ENCODE assay signal across 11 mouse cellular contexts in the genomic region with DNA sequence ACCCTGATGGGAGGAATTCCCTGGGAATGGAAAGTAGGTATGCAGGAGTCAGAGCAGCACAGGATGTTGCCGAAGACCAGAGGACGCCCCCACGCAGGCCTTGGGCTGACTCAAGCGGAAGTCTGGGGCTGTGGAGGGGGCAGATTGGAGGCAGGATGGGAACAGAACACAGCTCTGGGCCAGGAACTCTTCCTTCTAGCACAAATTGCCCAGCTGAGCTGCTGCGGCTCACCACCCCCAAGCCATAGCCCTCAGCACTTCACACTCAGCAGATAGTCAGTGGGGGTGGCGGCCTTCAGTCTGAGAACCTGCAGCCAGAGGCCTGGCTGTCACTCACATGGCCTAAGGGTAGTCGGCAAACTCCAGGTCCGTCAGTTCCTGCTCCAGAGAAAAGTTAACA. TPM values are rescaled to one million over a fixed set of nuclear protein-coding genes. Genes with fewer than 3 reads are reported as not detected.
DNase-seq lines count a peak whose midpoint lies in the region; ATAC-seq lines count a peak whose summit lies in the region.
"Had no signal": no experiment of that assay in that cellular context is flagged by ENCODE, and none has a peak within 500 bp of the region (broad histone marks: within the 10 kb centered on the region; RNA-seq: fewer than 3 reads in every experiment).

No protein-coding gene starts in this region.

- H3K4me3 ChIP-seq in hindbrain, embryonic 10.5 days, result no peak overlapping the region
- no peak overlapping the region for H3K4me3 ChIP-seq in hindbrain, embryonic 11.5 days (ENCODE audit: low read depth, low read length)

- ATAC-seq in hindbrain, embryonic 11.5 days (ENCODE audit: low FRiP score), result no peak
- no peak for ATAC-seq in monocyte, adult 5-6 weeks (replicated peaks; ENCODE audit: insufficient number of reproducible peaks, low FRiP score, low TSS enrichment, poor library complexity, severe bottlenecking)
- ATAC-seq: forebrain, embryonic 16.5 days had no signal

- DNase-seq in hindbrain, embryonic 10.5 days (ENCODE audit: low spot score), result no peak
- no peak for DNase-seq in hindbrain, embryonic 11.5 days (ENCODE audit: low spot score)
- peak; percentile 24 to 48 for DNase-seq in right cerebral cortex, postnatal 36 days (ENCODE audit: low spot score in 2 of 2)
- no peak for DNase-seq in right cerebral cortex, postnatal 14 days
- peak; percentile 48 for DNase-seq in induced T-regulatory cell, adult 2 months (ENCODE audit: low read depth)
- DNase-seq in thymus, postnatal 4 days, result peak; percentile 65
- DNase-seq in cerebellum, postnatal 4 days (ENCODE audit: low spot score in 2 of 2), result no peak
- DNase-seq: kidney, adult 11 months had no signal

- H3K9ac ChIP-seq in hindbrain, embryonic 11.5 days (ENCODE audit: low read depth, low read length), result no peak overlapping the region

- H3K9me3 ChIP-seq in hindbrain, embryonic 10.5 days, result no peaks in the 10 kb centered on the region
- H3K9me3 ChIP-seq in hindbrain, embryonic 11.5 days (ENCODE audit: control insufficient read depth, low read length), result no peaks in the 10 kb centered on the region
- H3K9me3 ChIP-seq: G1E had no signal

- H3K27ac ChIP-seq in hindbrain, embryonic 10.5 days, result peak overlapping the region; percentile 51; the same call in 1 of the 2 replicates
- H3K27ac ChIP-seq in hindbrain, embryonic 11.5 days (ENCODE audit: low read depth, low read length), result no peak overlapping the region

- H3K36me3 ChIP-seq in hindbrain, embryonic 10.5 days, result no peaks in the 10 kb centered on the region
- no peaks in the 10 kb centered on the region for H3K36me3 ChIP-seq in hindbrain, embryonic 11.5 days (ENCODE audit: control insufficient read depth, insufficient read depth, low read length)
- H3K36me3 ChIP-seq: G1E had no signal

- H3K4me2 ChIP-seq in hindbrain, embryonic 11.5 days (replicated peaks; ENCODE audit: low read depth, low read length), result no peak overlapping the region

- peaks cover 23% of the 10 kb centered on the region for H3K4me1 ChIP-seq in hindbrain, embryonic 10.5 days (replicated peaks)
- no peaks in the 10 kb centered on the region; the same call in 1 of the 2 replicates for H3K4me1 ChIP-seq in hindbrain, embryonic 11.5 days (replicated peaks; ENCODE audit: control insufficient read depth, insufficient read depth, low read length)

- no peaks in the 10 kb centered on the region for H3K27me3 ChIP-seq in hindbrain, embryonic 10.5 days (ENCODE audit: insufficient read depth, poor library complexity, severe bottlenecking)
- H3K27me3 ChIP-seq in hindbrain, embryonic 11.5 days (ENCODE audit: control insufficient read depth, insufficient read depth, low read length), result no peaks in the 10 kb centered on the region

- 54% methylated on average over 8 of the region's 8 CpGs for WGBS in hindbrain, embryonic 10.5 days
- WGBS in hindbrain, embryonic 11.5 days, result 66% methylated on average over 8 of the region's 8 CpGs

RNA-seq across cellular contexts. Expression of a gene that starts 21.4 kb away (rescaled TPM):
- 3.8 and 4.7 TPM in 2 replicates for polyA plus RNA-seq in hindbrain, embryonic 10.5 days (2016; fragmentation: Nextera tagmentation; extraction: Ambion mirVana)
- 2.3 and 2.7 TPM in 2 replicates for polyA plus RNA-seq in hindbrain, embryonic 11.5 days (2014; fragmentation: Nextera tagmentation; extraction: Ambion mirVana)
- 247 to 384 TPM (median 376 TPM) in 3 replicates for total RNA-seq in monocyte, adult 5-6 weeks (2017)

Comparison
In these comparisons a context has a peak if more than half of its experiments do, and no peak if none do; other contexts are left out.
1. DNase-seq: peak in right cerebral cortex, postnatal 36 days (2 of 2), induced T-regulatory cell, adult 2 months (single experiment) and thymus, postnatal 4 days (single experiment); none in hindbrain, embryonic 10.5 days (single experiment), hindbrain, embryonic 11.5 days (single experiment), right cerebral cortex, postnatal 14 days (single experiment) and cerebellum, postnatal 4 days (0 of 2).